In the genomic region with DNA sequence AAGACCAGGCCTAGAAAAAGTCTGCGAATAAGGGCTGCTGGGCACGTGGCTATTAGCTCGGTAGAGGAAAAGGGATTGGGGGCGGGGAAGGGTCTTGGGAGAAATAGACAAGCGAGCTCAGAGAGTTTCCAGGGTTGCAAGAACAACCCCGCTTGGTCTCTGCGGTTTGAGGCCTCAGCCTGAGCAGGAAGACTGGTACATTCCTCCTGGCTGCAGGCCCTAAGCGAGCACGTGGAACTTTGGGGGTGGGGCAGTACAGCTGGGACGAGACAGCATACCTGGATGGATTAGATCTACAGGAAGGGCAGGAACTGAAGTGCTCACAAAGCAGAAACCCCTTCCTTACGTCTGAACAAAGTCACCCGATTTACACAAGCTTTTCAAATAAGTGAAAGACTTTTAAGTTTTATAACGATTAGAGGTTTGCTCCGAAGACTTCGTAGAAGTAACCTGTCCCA, we compare ENCODE assay signal across 8 mouse cellular contexts. TPM values are rescaled to one million over a fixed set of nuclear protein-coding genes. Genes with fewer than 3 reads are reported as not detected.
DNase-seq lines count a peak whose midpoint lies in the region; TF ChIP-seq lines count a peak whose summit lies in the region.

No protein-coding gene starts in this region.

- H3K36me3 ChIP-seq in CH12.LX (replicated peaks in 1 of 2; ENCODE audit: control insufficient read depth in 1 of 2, insufficient read depth in 1 of 2, low read length in 1 of 2) = peaks cover 16 to 23% of the 10 kb centered on the region in 2 experiments

- dilution Hi-C loops in CH12.LX (cut with MboI; ENCODE audit: extremely low pct_ligation_motif_present, extremely low pct_unique_long_range_greater_than_20kb, low sequenced_read_pairs) = no loop called here

- peak overlapping the region; percentile 94 for H3K9ac ChIP-seq in CH12.LX (ENCODE audit: insufficient read depth, low read depth)

- peaks cover 57% of the 10 kb centered on the region for H3K79me2 ChIP-seq in CH12.LX (replicated peaks; ENCODE audit: control insufficient read depth, extremely low read depth, insufficient read depth, poor library complexity, severe bottlenecking)

- peak overlapping the region; percentile 80 for H3K27ac ChIP-seq in CH12.LX (ENCODE audit: insufficient read depth, low read depth)
- H3K27ac ChIP-seq in embryonic fibroblast, embryonic 13.5 days (ENCODE audit: insufficient read depth, low read length) = peak overlapping the region; percentile 84

- TF ChIP-seq RAD21 in CH12.LX (IDR thresholded peaks at IDR 0.05; ENCODE audit: low read depth, low read length) = no peak

- no peak for TF ChIP-seq CTCF in CH12.LX (conservative IDR thresholded peaks at IDR 0.05 in 1 of 2, IDR thresholded peaks at IDR 0.05 in 1 of 2; ENCODE audit: low read depth in 2 of 2, low read length in 2 of 2)
- no peak for TF ChIP-seq CTCF in embryonic fibroblast, embryonic 13.5 days (IDR thresholded peaks at IDR 0.05; ENCODE audit: borderline replicate concordance, insufficient read depth, low read length)

- H3K9me3 ChIP-seq in CH12.LX (replicated peaks; ENCODE audit: low read length) = no peaks in the 10 kb centered on the region

- H3K27me3 ChIP-seq in CH12.LX (replicated peaks) = no peaks in the 10 kb centered on the region

- H3K4me2 ChIP-seq in CH12.LX (ENCODE audit: insufficient read depth, low read depth, poor library complexity, severe bottlenecking) = peak overlapping the region; percentile 95

- peak; percentile 64 for DNase-seq in CH12.LX (ENCODE audit: extremely low read depth)
- peak; percentile 69 for DNase-seq in adrenal gland, adult 2 months
- DNase-seq in heart, postnatal 14 days = peak; percentile 17 to 38
- peak; percentile 74 to 82 for DNase-seq in kidney, postnatal 4 days
- DNase-seq in lung, postnatal 36 days = peak; percentile 78
- peak; percentile 31 for DNase-seq in retina, postnatal 1 day
- DNase-seq in yolk sac, embryonic 10.5 days (ENCODE audit: low spot score) = peak; percentile 83

- in situ Hi-C loops in CH12.LX (cut with MboI; ENCODE audit: low pct_ligation_motif_present, low pct_unique_long_range_greater_than_20kb, low sequenced_read_pairs) = loop anchor here (25.0 kb wide), 1 partner anchor 576 kb away; no protein-coding TSS in a partner anchor

- peaks cover 7 to 22% of the 10 kb centered on the region in 2 experiments for H3K4me1 ChIP-seq in CH12.LX (ENCODE audit: control insufficient read depth in 1 of 2, insufficient read depth in 2 of 2)
- H3K4me1 ChIP-seq in embryonic fibroblast, embryonic 13.5 days (ENCODE audit: control insufficient read depth, insufficient read depth, low read length) = peaks cover 13% of the 10 kb centered on the region; the same call in 1 of the 2 replicates

- TF ChIP-seq POLR2A in CH12.LX (IDR thresholded peaks at IDR 0.05; ENCODE audit: low read depth, low read length) = no peak; the same call in 1 of the 2 replicates
- TF ChIP-seq POLR2A in embryonic fibroblast, embryonic 13.5 days (IDR thresholded peaks at IDR 0.05; ENCODE audit: low read depth, low read length) = no peak; the same call in 1 of the 2 replicates

- peak overlapping the region; percentile 75 to 97 (median 75) for H3K4me3 ChIP-seq in CH12.LX (replicated peaks in 1 of 3; ENCODE audit: low read depth in 2 of 3, low read length in 2 of 3, poor library complexity in 1 of 3)
- H3K4me3 ChIP-seq in embryonic fibroblast, embryonic 13.5 days (ENCODE audit: insufficient read depth, low read length) = peak overlapping the region; percentile 94

- TF ChIP-seq EP300 in CH12.LX (IDR thresholded peaks at IDR 0.05; ENCODE audit: low read length) = no peak

- intact Hi-C loops in heart, postnatal 14 days (cut with DNase I) = no loop called here

TF ChIP-seq in CH12.LX, 34 proteins besides CTCF, POLR2A, EP300 and RAD21:
- peak; percentile 68 for TF ChIP-seq CHD2 (IDR thresholded peaks at IDR 0.05; ENCODE audit: low read length)
- 0 out of 2 replicates have a peak, but pooled peaks have one; percentile 14 for TF ChIP-seq TBP (conservative IDR thresholded peaks at IDR 0.05; ENCODE audit: low read depth, low read length)
- peak; percentile 99 for TF ChIP-seq MYC (IDR thresholded peaks at IDR 0.05; ENCODE audit: low read depth, low read length)
- peak; percentile 86 for TF ChIP-seq BHLHE40 (IDR thresholded peaks at IDR 0.05; ENCODE audit: low read depth, low read length)
- 0 out of 2 replicates have a peak, but pooled peaks have one; percentile 5 for TF ChIP-seq MAFK (IDR thresholded peaks at IDR 0.05; ENCODE audit: insufficient replicate concordance, low read length)
- TF ChIP-seq KAT2A (IDR thresholded peaks at IDR 0.05; ENCODE audit: insufficient replicate concordance, low read length) = no peak
- peak; percentile 91 for TF ChIP-seq SIN3A (IDR thresholded peaks at IDR 0.05; ENCODE audit: low read length)
- peak; percentile 99 for TF ChIP-seq MXI1 (IDR thresholded peaks at IDR 0.05; ENCODE audit: low read depth, low read length)
- TF ChIP-seq TCF12 (IDR thresholded peaks at IDR 0.05; ENCODE audit: low read depth, low read length) = 0 out of 2 replicates have a peak, but pooled peaks have one; percentile 8
- TF ChIP-seq MAZ (IDR thresholded peaks at IDR 0.05; ENCODE audit: low read depth, low read length) = no peak
- TF ChIP-seq POLR2AphosphoS2 (IDR thresholded peaks at IDR 0.05; ENCODE audit: low read depth, low read length) = no peak
- peak; percentile 95 for TF ChIP-seq MAX (IDR thresholded peaks at IDR 0.05; ENCODE audit: low read length)
TF ChIP-seq in CH12.LX: peak in this region for 9.

RNA-seq across cellular contexts. Expression of a gene that starts 1.2 kb away (rescaled TPM):
- 500 and 631 TPM in 2 replicates for total RNA-seq in CH12.LX (2012; rRNA removed)
- total RNA-seq in CH12.LX (2014; rRNA removed) = 540 and 587 TPM in 2 replicates
- polyA plus RNA-seq in CH12.LX (2012; ENCODE audit: insufficient read length, low read depth) = 543 and 677 TPM in 2 replicates
- 10 to 100 TPM in 1 of 2 experiments, 1 to 10 TPM in 1; 9.7 to 22.3 TPM for total RNA-seq in adrenal gland, adult 2 months (2021)
- polyA plus RNA-seq in adrenal gland, adult 2 months (2012; rRNA removed) = 16.6 and 25.8 TPM in 2 replicates
- polyA plus RNA-seq in embryonic fibroblast, embryonic 13.5 days (2011; ENCODE audit: insufficient read length, low read depth, missing spikeins) = 232 and 249 TPM in 2 replicates
- 1 to 10 TPM; 4.0 to 4.6 TPM for total RNA-seq in heart, postnatal 14 days (2021)

RNA-seq across cellular contexts. Expression of a gene that starts 43.6 kb away (rescaled TPM):
- total RNA-seq in CH12.LX (2012; rRNA removed) (0.04 TPM in 1 of 2 replicates, not detected in the other), CH12.LX (2014; rRNA removed) (not detected in 2 replicates)
- not detected in 2 replicates for polyA plus RNA-seq in CH12.LX (2012; ENCODE audit: insufficient read length, low read depth)
- total RNA-seq in adrenal gland, adult 2 months (2021) = 1 to 10 TPM; 3.3 to 7.8 TPM
- polyA plus RNA-seq in adrenal gland, adult 2 months (2012; rRNA removed) = 4.3 and 5.0 TPM in 2 replicates
- polyA plus RNA-seq in embryonic fibroblast, embryonic 13.5 days (2011; ENCODE audit: insufficient read length, low read depth, missing spikeins) = 7.6 and 10.2 TPM in 2 replicates
- 1 to 10 TPM; 6.1 to 7.3 TPM for total RNA-seq in heart, postnatal 14 days (2021)

RNA-seq across cellular contexts. Expression of a gene that starts 58.4 kb away (rescaled TPM):
- total RNA-seq in CH12.LX (2012; rRNA removed) = not detected in 2 replicates
- total RNA-seq in CH12.LX (2014; rRNA removed) = not detected in 2 replicates
- not detected in 2 replicates for polyA plus RNA-seq in CH12.LX (2012; ENCODE audit: insufficient read length, low read depth)
- total RNA-seq in adrenal gland, adult 2 months (2021) = 10 to 100 TPM; 11.1 to 13.2 TPM
- polyA plus RNA-seq in adrenal gland, adult 2 months (2012; rRNA removed) = 2.7 and 3.9 TPM in 2 replicates
- not detected in 2 replicates for polyA plus RNA-seq in embryonic fibroblast, embryonic 13.5 days (2011; ENCODE audit: insufficient read length, low read depth, missing spikeins)
- total RNA-seq in heart, postnatal 14 days (2021) = 10 to 100 TPM; 64.9 to 70.1 TPM

Comparison
In these comparisons a context has a peak if more than half of its experiments do, and no peak if none do; other contexts are left out.
1. Peak in every context shown above with its lines: DNase-seq, H3K4me3 ChIP-seq and H3K27ac ChIP-seq.
2. DNase-seq: peak in every context shown above with its lines; median percentile 83 in yolk sac, embryonic 10.5 days; 78 in kidney, postnatal 4 days; 78 in lung, postnatal 36 days; 69 in adrenal gland, adult 2 months; 64 in CH12.LX; 31 in retina, postnatal 1 day; 28 in heart, postnatal 14 days.
3. RNA of a gene that starts 1.2 kb away (total RNA-seq): 500 to 631 TPM in CH12.LX; 9.7 to 22.3 TPM in adrenal gland, adult 2 months and 4.0 to 4.6 TPM in heart, postnatal 14 days; every median in the first group is over 10 times any median in the second.
4. RNA of a gene that starts 43.6 kb away (total RNA-seq): 3.3 to 7.8 TPM in adrenal gland, adult 2 months and 6.1 to 7.3 TPM in heart, postnatal 14 days; 0.04 TPM in CH12.LX; every median in the first group is over 4 times any median in the second.
5. RNA of a gene that starts 58.4 kb away (total RNA-seq): 64.9 to 70.1 TPM in heart, postnatal 14 days and 11.1 to 13.2 TPM in adrenal gland, adult 2 months; not detected in CH12.LX; every median in the first group is over 10 times any median in the second.